Mouse (Mus musculus): ENCODE data around the gene Asic4. TPM values are rescaled to one million over a fixed set of nuclear protein-coding genes. Genes with fewer than 3 reads are reported as not detected.

The Asic4 gene
- polyA plus RNA-seq, 1 experiment, result 0.05 TPM

- Histone ChIP-seq H3K79me2 (ENCODE audit: control insufficient read depth, insufficient read depth) (no peaks in the 10 kb centered on the region), H3K27me3 (ENCODE audit: control insufficient read depth, insufficient read depth, insufficient read length) (peaks cover 5% of the 10 kb centered on the region)
Observed at GRCm38 (mm10) chr1:75448937-75449336, 1.3 kb upstream of the Asic4 start.

DNA sequence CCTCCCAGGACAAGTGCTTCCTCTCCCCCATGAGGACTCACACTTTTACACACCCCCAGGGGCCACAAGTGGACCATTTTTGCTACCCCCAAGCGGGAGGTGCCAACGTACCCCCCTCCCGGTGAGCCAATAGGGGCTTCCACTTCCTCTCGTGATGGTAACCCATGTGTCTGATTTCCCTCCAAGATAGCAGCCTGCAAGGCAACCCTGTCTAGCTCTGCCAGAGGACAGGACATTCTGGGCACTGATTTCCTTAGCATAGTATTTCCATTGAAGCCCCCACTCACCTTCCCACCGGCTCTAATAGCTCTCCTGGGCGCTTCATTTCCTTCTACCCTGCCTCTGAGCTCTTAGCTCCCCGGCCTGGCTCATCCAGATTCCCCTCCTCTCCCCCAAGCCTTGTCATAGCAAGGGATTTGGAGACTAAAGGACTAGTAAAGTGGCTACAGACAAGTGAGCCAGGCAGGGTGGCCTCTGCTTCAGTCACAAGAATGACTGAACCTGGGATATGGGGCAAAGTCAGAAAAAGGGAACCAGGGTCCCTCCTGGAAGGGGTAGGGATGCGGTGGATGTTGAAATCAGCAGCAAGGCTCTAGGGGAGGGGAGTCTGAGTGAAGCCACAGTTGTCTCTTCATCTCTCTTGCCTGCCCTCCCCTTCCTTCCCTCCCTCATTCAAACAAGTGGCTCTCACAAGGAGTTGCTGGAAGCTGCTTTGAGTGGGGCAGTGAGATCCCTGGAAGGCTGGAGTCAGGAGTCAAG is 680 bp upstream of the Asic4 start:
- Histone ChIP-seq H3K27me3 (ENCODE audit: control insufficient read depth, insufficient read depth, insufficient read length) (peaks cover 5% of the 10 kb centered on the region), H3K4me3 (ENCODE audit: insufficient read depth, poor library complexity, severe bottlenecking) (no peak overlapping the region)

More at GRCm38 (mm10) chr1:75448937-75449336, 1.3 kb upstream of the Asic4 start:
- no peaks in the 10 kb centered on the region for H3K79me3 ChIP-seq (ENCODE audit: low read depth)
- no peaks in the 10 kb centered on the region for H3K36me3 ChIP-seq (ENCODE audit: control insufficient read depth, insufficient read depth)
- no peak for TF ChIP-seq USF1 (IDR thresholded peaks at IDR 0.05; ENCODE audit: low read depth)
- TF ChIP-seq CEBPB (IDR thresholded peaks at IDR 0.05; ENCODE audit: low read depth), result no peak
- no peak for TF ChIP-seq CTCF (IDR thresholded peaks at IDR 0.05; ENCODE audit: control insufficient read depth, insufficient read depth, insufficient read length)
- no peak for TF ChIP-seq MAX (IDR thresholded peaks at IDR 0.05)
- no peak for TF ChIP-seq FOSL1 (IDR thresholded peaks at IDR 0.05; ENCODE audit: insufficient read depth, low read length, poor library complexity, severe bottlenecking)
- TF ChIP-seq MYOD1 (IDR thresholded peaks at IDR 0.05; ENCODE audit: control insufficient read depth, insufficient read length, low read depth), result no peak
- TF ChIP-seq MYOG (IDR thresholded peaks at IDR 0.05; ENCODE audit: control insufficient read depth, extremely low read depth, insufficient read length), result no peak
- no peak overlapping the region for H3K4me3 ChIP-seq (ENCODE audit: insufficient read depth, poor library complexity, severe bottlenecking)
- no peak overlapping the region for H3ac ChIP-seq (ENCODE audit: control insufficient read depth, insufficient read length, low read depth)

DNA sequence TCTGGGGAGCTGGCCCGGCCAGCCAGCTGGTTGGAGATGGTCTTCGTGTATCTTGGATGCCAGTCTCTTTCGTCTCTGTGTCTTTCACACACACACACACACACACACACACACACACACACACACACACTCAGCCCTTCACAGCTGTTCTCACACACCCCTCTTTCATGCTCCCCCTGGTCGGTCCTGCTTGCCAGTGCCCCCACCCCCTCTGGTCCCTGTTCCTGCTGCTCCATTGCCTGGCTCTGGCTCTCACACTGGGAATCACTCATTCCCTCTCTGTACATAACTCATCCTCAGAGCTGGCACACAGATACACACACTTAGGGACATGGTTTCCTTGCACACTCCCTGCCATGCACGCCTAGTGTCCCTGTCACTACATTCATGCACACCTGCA is 1.7 kb downstream of the Asic4 start:
- peaks cover 5% of the 10 kb centered on the region for H3K27me3 ChIP-seq (ENCODE audit: control insufficient read depth, insufficient read depth, insufficient read length)
- no peaks in the 10 kb centered on the region for H3K79me3 ChIP-seq (ENCODE audit: low read depth)
- H3ac ChIP-seq (ENCODE audit: control insufficient read depth, insufficient read length, low read depth), result no peak overlapping the region
- no peaks in the 10 kb centered on the region for H3K36me3 ChIP-seq (ENCODE audit: control insufficient read depth, insufficient read depth)
- H3K79me2 ChIP-seq (ENCODE audit: control insufficient read depth, insufficient read depth), result no peaks in the 10 kb centered on the region
- H3K4me3 ChIP-seq (ENCODE audit: insufficient read depth, poor library complexity, severe bottlenecking), result no peak overlapping the region
- TF ChIP-seq CEBPB (IDR thresholded peaks at IDR 0.05; ENCODE audit: low read depth), result no peak
- TF ChIP-seq CTCF (IDR thresholded peaks at IDR 0.05; ENCODE audit: control insufficient read depth, insufficient read depth, insufficient read length), result no peak
- TF ChIP-seq FOSL1 (IDR thresholded peaks at IDR 0.05; ENCODE audit: insufficient read depth, low read length, poor library complexity, severe bottlenecking), result no peak
- TF ChIP-seq MYOD1 (IDR thresholded peaks at IDR 0.05; ENCODE audit: control insufficient read depth, insufficient read length, low read depth), result no peak
- no peak for TF ChIP-seq MAX (IDR thresholded peaks at IDR 0.05)
- TF ChIP-seq MYOG (IDR thresholded peaks at IDR 0.05; ENCODE audit: control insufficient read depth, extremely low read depth, insufficient read length), result no peak
- TF ChIP-seq USF1 (IDR thresholded peaks at IDR 0.05; ENCODE audit: low read depth), result no peak

More for the DNA sequence above, 680 bp upstream of the Asic4 start:
- Histone ChIP-seq H3ac (ENCODE audit: control insufficient read depth, insufficient read length, low read depth) (no peak overlapping the region), H3K36me3 (ENCODE audit: control insufficient read depth, insufficient read depth) (no peaks in the 10 kb centered on the region), H3K79me3 (ENCODE audit: low read depth) (no peaks in the 10 kb centered on the region), H3K79me2 (ENCODE audit: control insufficient read depth, insufficient read depth) (no peaks in the 10 kb centered on the region)
- TF ChIP-seq MYOD1 (IDR thresholded peaks at IDR 0.05; ENCODE audit: control insufficient read depth, insufficient read length, low read depth) (no peak), MAX (IDR thresholded peaks at IDR 0.05) (no peak), USF1 (IDR thresholded peaks at IDR 0.05; ENCODE audit: low read depth) (no peak), FOSL1 (IDR thresholded peaks at IDR 0.05; ENCODE audit: insufficient read depth, low read length, poor library complexity, severe bottlenecking) (no peak), MYOG (IDR thresholded peaks at IDR 0.05; ENCODE audit: control insufficient read depth, extremely low read depth, insufficient read length) (no peak), CTCF (IDR thresholded peaks at IDR 0.05; ENCODE audit: control insufficient read depth, insufficient read depth, insufficient read length) (no peak), CEBPB (IDR thresholded peaks at IDR 0.05; ENCODE audit: low read depth) (no peak)

DNA sequence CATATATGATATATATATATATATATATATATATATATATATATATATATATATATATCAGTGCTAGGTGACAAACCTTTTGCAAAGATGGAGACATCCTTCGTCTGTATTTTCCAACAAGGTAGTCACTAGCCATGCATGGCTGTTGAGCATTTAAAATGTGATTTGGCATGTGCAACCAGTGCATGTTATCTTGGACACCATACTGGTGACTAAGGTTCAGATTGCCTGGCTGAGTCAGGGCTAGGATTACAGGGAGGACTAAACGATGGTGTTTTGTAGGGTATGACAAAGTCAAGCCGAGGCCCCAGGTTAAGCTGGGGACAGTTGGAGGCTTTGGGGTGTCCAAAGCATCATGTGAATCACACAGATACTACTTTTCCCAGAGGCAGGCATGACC is 5.2 kb downstream of the Asic4 start:
- Histone ChIP-seq H3K27me3 (ENCODE audit: control insufficient read depth, insufficient read depth, insufficient read length) (peaks cover 5% of the 10 kb centered on the region), H3K36me3 (ENCODE audit: control insufficient read depth, insufficient read depth) (no peaks in the 10 kb centered on the region), H3K4me3 (ENCODE audit: insufficient read depth, poor library complexity, severe bottlenecking) (no peak overlapping the region)

DNA sequence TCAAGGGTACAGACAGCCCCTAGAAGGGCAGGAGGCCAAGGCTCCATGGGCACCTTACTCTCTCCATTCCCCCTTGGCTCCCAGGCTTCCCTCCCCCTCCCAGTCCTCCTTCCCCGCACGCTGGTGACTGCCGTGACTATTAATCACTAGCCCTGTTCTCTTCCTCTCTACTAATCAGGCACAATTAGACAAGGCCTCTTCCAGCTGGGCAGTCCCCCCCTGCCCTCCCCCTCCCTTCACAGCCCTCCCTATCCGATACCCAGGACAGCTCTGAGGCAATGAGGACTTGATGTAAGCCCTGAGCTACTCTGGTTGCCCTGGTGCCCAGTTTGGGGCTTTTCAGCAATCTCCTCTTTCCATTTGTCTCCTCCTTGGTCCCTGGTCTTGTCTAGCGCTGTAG is 5.7 kb downstream of the Asic4 start:
- H3K4me3 ChIP-seq (ENCODE audit: insufficient read depth, poor library complexity, severe bottlenecking), result no peak overlapping the region
- TF ChIP-seq MYOD1 (IDR thresholded peaks at IDR 0.05; ENCODE audit: control insufficient read depth, insufficient read length, low read depth) (no peak), CEBPB (IDR thresholded peaks at IDR 0.05; ENCODE audit: low read depth) (no peak), MAX (IDR thresholded peaks at IDR 0.05) (no peak), CTCF (IDR thresholded peaks at IDR 0.05; ENCODE audit: control insufficient read depth, insufficient read depth, insufficient read length) (no peak), MYOG (IDR thresholded peaks at IDR 0.05; ENCODE audit: control insufficient read depth, extremely low read depth, insufficient read length) (no peak)
- H3K36me3 ChIP-seq (ENCODE audit: control insufficient read depth, insufficient read depth), result no peaks in the 10 kb centered on the region
- H3K79me3 ChIP-seq (ENCODE audit: low read depth), result no peaks in the 10 kb centered on the region
- peaks cover 5% of the 10 kb centered on the region for H3K27me3 ChIP-seq (ENCODE audit: control insufficient read depth, insufficient read depth, insufficient read length)
- H3ac ChIP-seq (ENCODE audit: control insufficient read depth, insufficient read length, low read depth), result no peak overlapping the region
- no peaks in the 10 kb centered on the region for H3K79me2 ChIP-seq (ENCODE audit: control insufficient read depth, insufficient read depth)

More for the DNA sequence above, 5.2 kb downstream of the Asic4 start:
- Histone ChIP-seq H3K79me3 (ENCODE audit: low read depth) (no peaks in the 10 kb centered on the region), H3K79me2 (ENCODE audit: control insufficient read depth, insufficient read depth) (no peaks in the 10 kb centered on the region), H3ac (ENCODE audit: control insufficient read depth, insufficient read length, low read depth) (no peak overlapping the region)
- no peak for TF ChIP-seq CTCF (IDR thresholded peaks at IDR 0.05; ENCODE audit: control insufficient read depth, insufficient read depth, insufficient read length)
- no peak for TF ChIP-seq CEBPB (IDR thresholded peaks at IDR 0.05; ENCODE audit: low read depth)
- peak; percentile 55 for TF ChIP-seq MAX (IDR thresholded peaks at IDR 0.05)
- TF ChIP-seq FOSL1 (IDR thresholded peaks at IDR 0.05; ENCODE audit: insufficient read depth, low read length, poor library complexity, severe bottlenecking), result no peak
- no peak for TF ChIP-seq MYOD1 (IDR thresholded peaks at IDR 0.05; ENCODE audit: control insufficient read depth, insufficient read length, low read depth)
- TF ChIP-seq USF1 (IDR thresholded peaks at IDR 0.05; ENCODE audit: low read depth), result no peak
- no peak for TF ChIP-seq MYOG (IDR thresholded peaks at IDR 0.05; ENCODE audit: control insufficient read depth, extremely low read depth, insufficient read length)

All from C2C12 (cell line).